Mouse (Mus musculus) gastrocnemius, adult 2 months (tissue): ENCODE data around the gene Man1a. TPM values are rescaled to one million over a fixed set of nuclear protein-coding genes. Genes with fewer than 3 reads are reported as not detected.

ENCODE experiments used
- DNase-seq: peaks from one replicate; pipeline ENCODE4 v3.0.0; 2022
- H3K27ac ChIP-seq: fragments of 200-600 bp; 2 replicates; pipeline ENCODE4 v1.8.1; 2022; ENCODE audit warnings: mild to moderate bottlenecking
- H3K4me3 ChIP-seq: fragments of 200-600 bp; 2 replicates; pipeline ENCODE4 v1.8.1; 2022; ENCODE audit warnings: mild to moderate bottlenecking, moderate library complexity
- CTCF ChIP-seq: fragments of 200-600 bp; IDR thresholded peaks from 2 replicates; pipeline ENCODE4 v1.8.1; 2022; ENCODE audit warnings: antibody characterized with exemption, mild to moderate bottlenecking, moderate library complexity
- intact Hi-C: fragments of 180-260 bp; cut with DNase I; formaldehyde crosslinking; loops from one replicate; pipeline ENCODE4 v1.15.1; 2025
- total RNA-seq, 2 experiments: library from RNA; stranded (reverse); gene quantifications; 2 replicates each; pipeline ENCODE4 v1.2.3; 2021

Man1a gene
- total RNA-seq, 2 experiments from 2014 or later: 8.4 to 10.4 TPM

DNA sequence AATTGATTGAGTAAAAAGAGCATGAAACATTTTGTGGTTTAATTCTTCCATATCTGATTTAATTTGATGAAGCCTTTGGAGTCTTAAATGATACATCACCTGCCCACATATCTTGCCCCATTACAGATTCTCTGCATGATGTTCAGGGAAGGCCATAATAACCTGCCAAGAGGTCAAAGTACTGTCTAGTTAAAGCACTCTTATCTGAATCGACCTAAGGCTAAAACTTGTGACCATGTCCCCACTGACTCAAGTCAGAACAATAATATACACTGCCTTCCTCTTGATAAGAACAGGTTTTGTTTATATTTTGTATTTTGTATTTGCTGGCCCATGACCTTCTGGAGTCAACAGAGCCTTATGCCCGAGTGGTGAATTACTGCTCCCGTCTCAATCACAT, 154.2 kb downstream of the Man1a start:
- no peak for TF ChIP-seq CTCF
- intact Hi-C loops: no loop called here
- no peak for DNase-seq
- Histone ChIP-seq H3K27ac (no peak overlapping the region), H3K4me3 (no peak overlapping the region)

DNA sequence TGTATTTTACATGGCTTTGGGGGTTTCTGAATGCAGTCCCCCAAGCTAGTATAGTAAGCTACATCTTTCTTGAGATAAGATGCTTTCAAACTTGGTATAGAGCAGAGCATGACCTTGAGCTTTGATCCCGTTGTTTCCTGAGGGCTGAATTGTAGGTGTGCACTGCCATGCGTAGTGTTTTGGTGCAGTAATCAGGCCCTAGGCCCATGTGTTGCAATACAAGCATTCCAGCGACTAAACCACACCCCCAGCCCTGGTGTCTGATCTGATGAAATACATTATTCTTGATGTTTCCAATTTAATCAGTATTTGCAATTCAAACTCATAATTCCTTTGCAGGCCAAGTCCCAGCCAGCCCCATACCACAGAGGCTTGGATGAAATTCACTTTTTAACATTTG, 158.9 kb downstream of the Man1a start:
- no peak overlapping the region for H3K27ac ChIP-seq
- no peak for DNase-seq
- intact Hi-C loops: no loop called here
- no peak overlapping the region for H3K4me3 ChIP-seq
- TF ChIP-seq CTCF: no peak

DNA sequence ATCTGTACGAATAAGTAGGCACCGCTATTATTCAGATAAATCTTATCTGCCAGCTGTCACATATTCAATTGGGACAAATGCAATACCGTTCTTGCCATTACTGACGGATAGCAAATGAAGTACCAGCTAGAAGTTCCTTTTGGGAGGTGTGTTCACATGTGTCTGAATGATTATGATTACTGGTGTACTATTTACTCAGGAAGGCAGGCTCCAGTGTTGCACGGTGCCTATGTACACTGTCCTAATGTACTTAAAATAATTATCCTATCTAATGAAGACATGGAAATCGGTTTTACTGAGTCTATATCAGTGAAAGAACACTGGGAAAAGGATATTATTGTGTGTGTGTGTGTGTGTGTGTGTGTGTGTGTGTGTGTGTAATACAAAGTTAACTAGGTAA, 160.7 kb downstream of the Man1a start:
- TF ChIP-seq CTCF: no peak
- no peak for DNase-seq
- H3K4me3 ChIP-seq: no peak overlapping the region
- H3K27ac ChIP-seq: no peak overlapping the region
- intact Hi-C loops: no loop called here

DNA sequence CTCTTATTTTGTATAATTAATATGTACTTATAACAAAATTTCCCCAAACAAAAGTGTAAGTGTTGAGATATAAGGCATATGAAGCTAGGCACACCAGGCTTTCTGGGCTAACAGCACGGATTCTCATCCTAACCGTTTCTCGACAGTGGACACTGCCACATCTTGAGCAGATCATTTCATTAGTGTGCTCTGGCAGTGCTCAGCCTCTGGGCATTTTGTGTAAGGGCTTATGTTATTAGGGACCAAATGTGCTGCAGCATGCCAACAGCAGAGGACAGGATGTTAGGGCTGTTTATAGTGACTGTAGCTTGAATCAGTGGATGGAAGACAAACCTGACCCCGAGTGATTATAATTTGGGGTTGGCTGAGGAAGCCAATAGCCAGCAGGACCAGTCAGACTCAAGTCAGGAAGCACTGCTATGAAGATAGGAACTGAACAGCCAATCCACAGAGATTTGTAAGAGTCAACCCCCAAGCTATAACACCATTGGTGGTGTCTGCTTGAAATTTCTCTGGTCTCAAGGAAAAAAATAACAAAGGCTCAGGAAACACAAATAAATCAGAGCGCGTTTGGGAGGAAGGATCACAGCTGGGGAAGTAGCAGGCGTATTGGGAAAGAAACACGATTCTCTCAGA, 161.3 kb downstream of the Man1a start:
- no peak for TF ChIP-seq CTCF
- DNase-seq: no peak
- intact Hi-C loops: no loop called here
- Histone ChIP-seq H3K27ac (no peak overlapping the region), H3K4me3 (no peak overlapping the region)

DNA sequence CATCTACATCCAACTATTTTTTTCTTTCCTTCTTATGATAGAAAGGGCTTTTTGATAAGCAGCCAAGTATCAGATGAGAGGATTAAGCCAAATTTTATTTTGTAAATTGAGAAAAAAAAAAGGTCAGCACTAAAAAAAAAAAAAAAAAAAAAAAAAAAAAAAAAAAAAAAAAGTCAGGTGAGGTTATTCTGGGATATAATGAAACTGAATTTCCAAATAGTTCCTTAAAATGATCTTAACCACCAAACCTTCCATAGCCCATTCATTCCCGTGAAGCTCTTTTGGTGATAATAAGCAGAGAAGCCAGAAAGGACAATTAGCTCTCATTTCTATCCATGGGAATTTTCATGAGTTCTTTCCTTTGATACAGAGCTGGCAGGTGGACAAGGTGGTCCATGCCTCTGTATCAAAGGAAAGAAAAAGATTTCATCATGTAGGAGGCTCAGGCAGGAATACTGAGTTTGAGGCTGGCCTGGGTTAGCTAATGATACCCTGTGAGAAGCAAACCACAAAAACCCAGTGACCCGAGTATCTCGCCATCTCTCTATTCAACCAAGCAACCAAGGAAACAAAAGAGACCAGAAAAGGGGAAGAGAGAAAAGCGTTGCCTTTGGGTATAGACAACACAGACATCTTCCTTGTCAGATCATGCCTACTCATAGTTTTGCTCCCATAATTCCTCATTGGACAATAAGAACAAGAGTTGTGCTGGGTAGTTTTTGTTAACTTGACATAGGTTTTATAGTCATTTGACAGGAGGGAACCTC, 162.7 kb downstream of the Man1a start:
- H3K27ac ChIP-seq: no peak overlapping the region
- intact Hi-C loops: no loop called here
- no peak overlapping the region for H3K4me3 ChIP-seq
- no peak for DNase-seq
- no peak for TF ChIP-seq CTCF

DNA sequence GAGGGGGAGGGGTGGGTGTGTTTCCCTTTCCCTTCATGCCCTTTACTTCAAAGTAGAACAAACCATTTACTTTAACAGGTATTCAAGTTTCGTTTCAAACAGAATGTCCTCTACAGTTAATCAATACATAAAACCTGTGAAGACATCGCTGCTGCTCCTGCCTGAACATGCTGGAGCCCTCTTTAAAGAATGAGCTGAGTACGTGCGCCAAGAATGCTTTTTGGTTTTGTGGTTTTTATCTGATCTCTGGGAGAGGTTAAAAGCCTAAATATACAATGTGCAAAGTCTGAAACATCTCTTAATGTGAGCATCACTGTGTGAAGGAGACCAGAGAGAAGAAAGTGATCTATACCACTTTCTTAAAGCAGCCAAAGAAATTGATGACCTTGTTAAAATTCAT, 186.9 kb downstream of the Man1a start:
- Histone ChIP-seq H3K27ac (no peak overlapping the region), H3K4me3 (no peak overlapping the region)
- intact Hi-C loops: no loop called here
- no peak for DNase-seq
- no peak for TF ChIP-seq CTCF

DNA sequence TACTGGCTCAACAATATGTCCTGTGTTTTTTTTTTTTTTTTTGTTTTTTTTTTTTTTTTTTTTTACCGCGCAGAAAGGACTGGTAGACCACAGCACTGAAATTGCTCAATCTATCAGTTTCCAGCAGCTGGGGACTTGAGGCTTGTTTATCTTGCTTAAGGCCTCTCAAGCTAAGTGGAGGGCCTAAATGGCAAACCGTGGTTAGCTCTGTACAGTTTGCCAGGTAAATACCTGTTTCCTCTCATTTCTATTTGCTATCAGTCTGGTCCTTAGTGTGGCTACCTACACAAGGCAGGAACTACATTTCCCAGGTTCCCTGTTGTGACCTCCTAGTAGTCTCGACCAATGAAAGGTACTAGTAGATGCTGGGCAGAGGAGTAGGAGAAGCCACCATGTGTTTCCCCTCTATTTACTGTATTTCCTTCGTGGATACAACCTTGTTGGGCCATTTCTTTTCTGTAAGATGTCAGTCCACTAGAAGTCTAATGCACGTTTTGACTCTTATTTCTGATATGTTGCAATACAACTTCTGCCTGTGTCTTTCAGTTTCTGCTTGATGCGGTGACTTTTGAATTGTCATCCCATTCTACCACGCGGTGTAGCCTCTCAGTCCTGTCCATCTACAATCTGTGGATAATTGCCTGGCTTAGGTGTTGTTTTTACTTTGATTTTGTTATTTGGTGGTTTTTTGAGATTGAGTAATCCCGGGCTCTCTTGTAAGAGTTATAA, 187.9 kb downstream of the Man1a start:
- DNase-seq: no peak
- intact Hi-C loops: no loop called here
- no peak for TF ChIP-seq CTCF
- H3K27ac ChIP-seq: no peak overlapping the region
- no peak overlapping the region for H3K4me3 ChIP-seq

DNA sequence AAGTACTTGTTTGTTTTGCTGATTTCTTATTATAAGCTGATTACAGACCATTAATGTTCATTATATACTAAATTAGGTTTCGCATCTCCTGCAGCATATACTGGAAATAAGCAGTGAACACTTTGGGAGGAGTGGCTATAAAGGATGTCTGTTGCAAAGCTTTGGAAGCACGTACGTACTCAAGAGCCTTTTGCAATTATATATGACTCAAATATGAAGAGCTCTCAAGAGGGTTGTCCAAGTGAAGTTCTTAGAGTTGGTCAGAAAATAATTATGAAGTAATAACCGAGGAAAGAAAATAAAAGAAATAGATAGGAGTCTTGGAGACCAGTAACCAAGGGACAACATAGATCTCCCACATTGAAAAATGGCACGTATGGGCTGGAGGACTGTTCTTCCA, 189.9 kb downstream of the Man1a start:
- no peak for TF ChIP-seq CTCF
- no peak overlapping the region for H3K27ac ChIP-seq
- intact Hi-C loops: no loop called here
- no peak overlapping the region for H3K4me3 ChIP-seq
- no peak for DNase-seq

DNA sequence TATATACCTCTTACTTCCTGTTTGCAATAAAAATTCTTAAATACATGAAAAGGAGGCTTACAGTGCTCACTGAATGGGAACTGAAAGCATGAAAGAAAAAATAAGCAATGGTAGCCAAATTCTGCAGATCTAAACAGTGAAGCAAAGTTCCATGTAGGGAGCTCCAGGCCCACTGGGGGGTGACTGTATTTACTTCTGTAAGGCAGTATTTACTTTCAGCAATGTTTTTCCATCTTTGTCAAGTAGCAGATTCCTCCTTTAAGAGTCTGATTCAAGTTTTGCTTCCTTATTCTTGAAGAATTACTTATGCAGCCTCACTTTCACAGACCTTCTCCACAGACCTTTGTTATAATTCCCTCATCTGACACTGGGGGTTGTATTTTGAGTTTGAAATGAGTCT, 195.1 kb downstream of the Man1a start:
- Histone ChIP-seq H3K27ac (no peak overlapping the region), H3K4me3 (no peak overlapping the region)
- TF ChIP-seq CTCF: no peak
- intact Hi-C loops: no loop called here
- DNase-seq: no peak

DNA sequence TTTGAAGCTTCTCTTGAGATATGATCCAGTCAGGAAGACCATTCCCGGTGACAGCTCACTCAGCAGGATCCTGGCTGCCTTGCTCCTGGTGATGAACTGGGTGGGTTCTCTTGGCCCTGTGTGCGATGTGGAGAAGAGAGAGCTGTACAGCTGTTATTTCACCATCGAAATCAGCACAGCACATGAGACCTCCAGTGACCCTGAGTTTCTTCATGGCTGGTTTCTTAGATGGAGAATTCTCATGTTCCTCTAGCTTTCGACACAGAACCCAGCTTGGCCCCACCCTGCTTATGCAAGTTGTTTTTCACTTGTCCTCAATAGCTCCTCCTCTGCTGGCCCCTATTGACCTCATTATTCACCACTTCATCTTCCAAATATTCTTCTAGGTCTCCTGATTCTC, 200.5 kb downstream of the Man1a start:
- Histone ChIP-seq H3K27ac (peak overlapping the region; percentile 53), H3K4me3 (no peak overlapping the region)
- intact Hi-C loops: loop anchor here (10.0 kb wide), 1 partner anchor 199 kb away; the partner anchor contains the start of gene Man1a
- DNase-seq: peak; percentile 63
- TF ChIP-seq CTCF: no peak

DNA sequence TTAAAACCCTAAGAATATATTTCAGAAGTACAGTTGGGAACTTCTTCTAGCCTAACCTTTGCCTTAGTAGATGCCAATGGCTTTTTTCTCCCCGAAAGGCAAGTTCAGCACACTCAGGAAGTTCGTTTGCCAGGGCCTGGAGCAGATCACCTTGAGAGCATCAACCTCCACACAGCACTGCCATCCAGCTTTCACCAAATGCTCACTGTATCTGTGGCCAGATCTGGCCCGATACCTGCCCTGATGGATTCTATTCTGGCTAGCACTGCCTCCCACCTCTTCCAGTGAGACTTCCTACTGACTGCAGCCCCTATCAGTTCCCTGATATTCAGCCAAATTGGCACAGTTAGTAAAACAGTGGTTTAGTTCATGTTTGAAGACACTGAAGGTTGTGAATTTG, 202.2 kb downstream of the Man1a start:
- no peak for TF ChIP-seq CTCF
- Histone ChIP-seq H3K4me3 (no peak overlapping the region), H3K27ac (peak overlapping the region; percentile 53; the same call in 1 of the 2 replicates)
- DNase-seq: no peak
- intact Hi-C loops: loop anchor here (10.0 kb wide), 1 partner anchor 201 kb away; the partner anchor contains the start of gene Man1a

DNA sequence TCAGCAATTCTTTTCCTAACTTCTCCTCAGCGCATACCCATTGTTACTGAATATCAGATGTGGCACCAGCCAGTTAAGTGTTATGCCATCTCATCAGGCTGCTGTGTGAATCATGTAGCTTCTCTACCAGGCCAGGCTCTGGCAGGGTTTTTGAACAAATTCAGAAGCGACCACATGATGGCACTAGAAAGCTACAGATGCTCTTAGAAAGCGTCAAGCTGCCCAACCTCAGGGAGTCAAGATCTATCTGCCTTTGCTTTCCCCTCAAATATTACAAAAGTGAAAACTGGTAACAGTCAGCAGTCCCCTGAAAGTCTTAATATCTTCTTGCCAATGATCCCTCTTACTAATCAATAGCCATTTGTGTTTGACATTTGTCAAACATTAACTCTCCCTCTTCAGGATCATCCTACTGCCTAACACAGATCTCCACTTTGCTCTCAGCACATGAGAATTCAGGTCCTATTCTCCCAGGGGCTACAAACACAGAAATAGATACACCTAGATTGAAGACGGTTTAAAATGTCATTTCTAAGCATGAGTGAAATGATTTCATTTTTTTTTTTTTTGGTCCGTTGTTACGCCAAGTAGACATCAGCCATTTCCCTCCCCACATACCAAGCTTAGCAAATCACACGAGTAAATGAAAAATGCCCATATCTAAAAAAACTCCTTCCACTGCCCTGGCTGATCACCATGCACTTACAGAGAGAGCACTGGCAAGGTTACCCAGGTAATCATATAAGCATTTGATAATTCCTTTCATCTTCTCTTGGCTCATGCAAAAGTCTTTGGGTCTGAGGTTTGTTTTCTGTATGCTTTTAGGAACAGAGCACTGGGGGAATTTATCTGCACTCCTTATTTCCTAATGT, 212.7 kb downstream of the Man1a start:
- H3K4me3 ChIP-seq: no peak overlapping the region
- DNase-seq: peak; percentile 34
- intact Hi-C loops: no loop called here
- peak; percentile 63 for TF ChIP-seq CTCF
- no peak overlapping the region for H3K27ac ChIP-seq
